Mouse (Mus musculus): ENCODE results near the gene Vwa3b. TPM values are rescaled to one million over a fixed set of nuclear protein-coding genes. Genes with fewer than 3 reads are reported as not detected.
A peak's percentile ranks its signal among the peaks of the same experiment; 100 is the strongest.

Vwa3b gene
- polyA plus RNA-seq, 1 experiment from 2014 or later: 0.34 TPM

- WGBS: 68% methylated on average over 5 of the region's 5 CpGs
Observed at GRCm38 (mm10) chr1:37179852-37180251, 153.5 kb downstream of the Vwa3b start.

GRCm38 (mm10) chr1:37187050-37187449 is 160.7 kb downstream of the Vwa3b start:
- 58% methylated on average over 6 of the region's 6 CpGs for WGBS
- no peaks in the 10 kb centered on the region for H3K27me3 ChIP-seq (ENCODE audit: control insufficient read depth, insufficient read depth, low read length)
- no peak for DNase-seq
- H3K4me2 ChIP-seq (ENCODE audit: low read length): no peak overlapping the region
- H3K27ac ChIP-seq (replicated peaks; ENCODE audit: low read depth, low read length): no peak overlapping the region
- no peak overlapping the region for H3K9ac ChIP-seq (replicated peaks; ENCODE audit: low read length)
- no peak overlapping the region for H3K4me3 ChIP-seq (replicated peaks; ENCODE audit: low read depth, low read length)
- peaks cover 5% of the 10 kb centered on the region; the same call in 1 of the 2 replicates for H3K4me1 ChIP-seq (ENCODE audit: control insufficient read depth, insufficient read depth, low read length)
- H3K36me3 ChIP-seq (ENCODE audit: control insufficient read depth, insufficient read depth, low read length): no peaks in the 10 kb centered on the region
- ATAC-seq (ENCODE audit: low FRiP score, low TSS enrichment): no peak
- no peaks in the 10 kb centered on the region for H3K9me3 ChIP-seq (ENCODE audit: control insufficient read depth, low read length)

More at GRCm38 (mm10) chr1:37179852-37180251, 153.5 kb downstream of the Vwa3b start:
- no peaks in the 10 kb centered on the region for H3K9me3 ChIP-seq (ENCODE audit: control insufficient read depth, low read length)
- H3K36me3 ChIP-seq (ENCODE audit: control insufficient read depth, insufficient read depth, low read length): no peaks in the 10 kb centered on the region
- H3K4me3 ChIP-seq (replicated peaks; ENCODE audit: low read depth, low read length): no peak overlapping the region
- ATAC-seq (ENCODE audit: low FRiP score, low TSS enrichment) (no peak), DNase-seq (no peak)
- no peak overlapping the region for H3K27ac ChIP-seq (replicated peaks; ENCODE audit: low read depth, low read length)
- H3K4me1 ChIP-seq (ENCODE audit: control insufficient read depth, insufficient read depth, low read length): no peaks in the 10 kb centered on the region
- no peak overlapping the region for H3K4me2 ChIP-seq (ENCODE audit: low read length)
- no peaks in the 10 kb centered on the region for H3K27me3 ChIP-seq (ENCODE audit: control insufficient read depth, insufficient read depth, low read length)
- H3K9ac ChIP-seq (replicated peaks; ENCODE audit: low read length): no peak overlapping the region

- ATAC-seq (ENCODE audit: low FRiP score, low TSS enrichment) (no peak), DNase-seq (peak; percentile 55)
- Histone ChIP-seq H3K36me3 (ENCODE audit: control insufficient read depth, insufficient read depth, low read length) (no peaks in the 10 kb centered on the region), H3K9me3 (ENCODE audit: control insufficient read depth, low read length) (no peaks in the 10 kb centered on the region), H3K4me3 (replicated peaks; ENCODE audit: low read depth, low read length) (no peak overlapping the region), H3K4me2 (ENCODE audit: low read length) (no peak overlapping the region), H3K9ac (replicated peaks; ENCODE audit: low read length) (no peak overlapping the region), H3K27me3 (ENCODE audit: control insufficient read depth, insufficient read depth, low read length) (no peaks in the 10 kb centered on the region), H3K27ac (replicated peaks; ENCODE audit: low read depth, low read length) (no peak overlapping the region), H3K4me1 (ENCODE audit: control insufficient read depth, insufficient read depth, low read length) (no peaks in the 10 kb centered on the region)
- 63% methylated on average over 4 of the region's 4 CpGs for WGBS
Observed at GRCm38 (mm10) chr1:37194607-37195006, 168.2 kb downstream of the Vwa3b start.

GRCm38 (mm10) chr1:37201406-37201805 is 175.0 kb downstream of the Vwa3b start:
- ATAC-seq (ENCODE audit: low FRiP score, low TSS enrichment) (no peak), DNase-seq (no peak)
- Histone ChIP-seq H3K4me2 (ENCODE audit: low read length) (no peak overlapping the region), H3K36me3 (ENCODE audit: control insufficient read depth, insufficient read depth, low read length) (no peaks in the 10 kb centered on the region), H3K4me1 (ENCODE audit: control insufficient read depth, insufficient read depth, low read length) (no peaks in the 10 kb centered on the region), H3K27ac (replicated peaks; ENCODE audit: low read depth, low read length) (no peak overlapping the region), H3K4me3 (replicated peaks; ENCODE audit: low read depth, low read length) (no peak overlapping the region), H3K9me3 (ENCODE audit: control insufficient read depth, low read length) (no peaks in the 10 kb centered on the region), H3K27me3 (ENCODE audit: control insufficient read depth, insufficient read depth, low read length) (no peaks in the 10 kb centered on the region), H3K9ac (replicated peaks; ENCODE audit: low read length) (no peak overlapping the region)
- WGBS: 92% methylated on average over 4 of the region's 4 CpGs

GRCm38 (mm10) chr1:37207743-37208142 is 181.3 kb downstream of the Vwa3b start:
- no peaks in the 10 kb centered on the region for H3K4me1 ChIP-seq (ENCODE audit: control insufficient read depth, insufficient read depth, low read length)

GRCm38 (mm10) chr1:37212375-37212774 is 186.0 kb downstream of the Vwa3b start:
- no peaks in the 10 kb centered on the region for H3K36me3 ChIP-seq (ENCODE audit: control insufficient read depth, insufficient read depth, low read length)

More at GRCm38 (mm10) chr1:37207743-37208142, 181.3 kb downstream of the Vwa3b start:
- Histone ChIP-seq H3K4me3 (replicated peaks; ENCODE audit: low read depth, low read length) (no peak overlapping the region), H3K4me2 (ENCODE audit: low read length) (no peak overlapping the region), H3K9me3 (ENCODE audit: control insufficient read depth, low read length) (no peaks in the 10 kb centered on the region), H3K9ac (replicated peaks; ENCODE audit: low read length) (no peak overlapping the region), H3K36me3 (ENCODE audit: control insufficient read depth, insufficient read depth, low read length) (no peaks in the 10 kb centered on the region), H3K27ac (replicated peaks; ENCODE audit: low read depth, low read length) (no peak overlapping the region), H3K27me3 (ENCODE audit: control insufficient read depth, insufficient read depth, low read length) (no peaks in the 10 kb centered on the region)
- ATAC-seq (ENCODE audit: low FRiP score, low TSS enrichment) (no peak), DNase-seq (no peak)
- WGBS: 75% methylated on average over 8 of the region's 8 CpGs

GRCm38 (mm10) chr1:37214144-37214543 is 187.7 kb downstream of the Vwa3b start, which contains the start of gene Cnga3:
Gene Cnga3, plus strand, starts transcription at chr1:37214434.
- H3K27me3 ChIP-seq (ENCODE audit: control insufficient read depth, insufficient read depth, low read length): no peaks in the 10 kb centered on the region
- no peak for ATAC-seq (ENCODE audit: low FRiP score, low TSS enrichment)
- peaks cover 7% of the 10 kb centered on the region; the same call in 1 of the 2 replicates for H3K4me1 ChIP-seq (ENCODE audit: control insufficient read depth, insufficient read depth, low read length)
- no peaks in the 10 kb centered on the region for H3K36me3 ChIP-seq (ENCODE audit: control insufficient read depth, insufficient read depth, low read length)
- no peaks in the 10 kb centered on the region for H3K9me3 ChIP-seq (ENCODE audit: control insufficient read depth, low read length)
- no peak within 1 kb of the TSS for H3K4me3 ChIP-seq (replicated peaks; ENCODE audit: low read depth, low read length)
- no peak within 1 kb of the TSS for H3K4me2 ChIP-seq (ENCODE audit: low read length)
- 48% methylated on average over 1 of the region's 1 CpGs for WGBS
- no peak within 1 kb of the TSS for H3K27ac ChIP-seq (replicated peaks; ENCODE audit: low read depth, low read length)
- peak; percentile 57 for DNase-seq
- no peak within 1 kb of the TSS for H3K9ac ChIP-seq (replicated peaks; ENCODE audit: low read length)

More at GRCm38 (mm10) chr1:37212375-37212774, 186.0 kb downstream of the Vwa3b start:
- Histone ChIP-seq H3K27me3 (ENCODE audit: control insufficient read depth, insufficient read depth, low read length) (no peaks in the 10 kb centered on the region), H3K4me2 (ENCODE audit: low read length) (no peak overlapping the region), H3K4me1 (ENCODE audit: control insufficient read depth, insufficient read depth, low read length) (peaks cover 3% of the 10 kb centered on the region; the same call in 1 of the 2 replicates), H3K27ac (replicated peaks; ENCODE audit: low read depth, low read length) (no peak overlapping the region), H3K4me3 (replicated peaks; ENCODE audit: low read depth, low read length) (no peak overlapping the region), H3K9me3 (ENCODE audit: control insufficient read depth, low read length) (no peaks in the 10 kb centered on the region), H3K9ac (replicated peaks; ENCODE audit: low read length) (no peak overlapping the region)
- ATAC-seq (ENCODE audit: low FRiP score, low TSS enrichment) (no peak), DNase-seq (no peak)
- 91% methylated on average over 9 of the region's 9 CpGs for WGBS

- H3K4me3 ChIP-seq (replicated peaks; ENCODE audit: low read depth, low read length): no peak overlapping the region
- peaks cover 29% of the 10 kb centered on the region for H3K4me1 ChIP-seq (ENCODE audit: control insufficient read depth, insufficient read depth, low read length)
- H3K36me3 ChIP-seq (ENCODE audit: control insufficient read depth, insufficient read depth, low read length): no peaks in the 10 kb centered on the region
- H3K9me3 ChIP-seq (ENCODE audit: control insufficient read depth, low read length): no peaks in the 10 kb centered on the region
- 4% methylated on average over 14 of the region's 14 CpGs for WGBS
- H3K27me3 ChIP-seq (ENCODE audit: control insufficient read depth, insufficient read depth, low read length): no peaks in the 10 kb centered on the region
- H3K4me2 ChIP-seq (ENCODE audit: low read length): no peak overlapping the region
- H3K9ac ChIP-seq (replicated peaks; ENCODE audit: low read length): no peak overlapping the region
- DNase-seq (peak; percentile 61), ATAC-seq (ENCODE audit: low FRiP score, low TSS enrichment) (no peak)
- no peak overlapping the region for H3K27ac ChIP-seq (replicated peaks; ENCODE audit: low read depth, low read length)
Observed at GRCm38 (mm10) chr1:37218386-37218785, 192.0 kb downstream of the Vwa3b start.

- no peak for ATAC-seq (ENCODE audit: low FRiP score, low TSS enrichment)
Observed at GRCm38 (mm10) chr1:37219593-37219992, 193.2 kb downstream of the Vwa3b start.

More at GRCm38 (mm10) chr1:37219593-37219992, 193.2 kb downstream of the Vwa3b start:
- H3K36me3 ChIP-seq (ENCODE audit: control insufficient read depth, insufficient read depth, low read length): no peaks in the 10 kb centered on the region
- peak overlapping the region; percentile 13; the same call in 1 of the 2 replicates for H3K4me2 ChIP-seq (ENCODE audit: low read length)
- peaks cover 26% of the 10 kb centered on the region for H3K4me1 ChIP-seq (ENCODE audit: control insufficient read depth, insufficient read depth, low read length)
- no peaks in the 10 kb centered on the region for H3K27me3 ChIP-seq (ENCODE audit: control insufficient read depth, insufficient read depth, low read length)
- H3K4me3 ChIP-seq (replicated peaks; ENCODE audit: low read depth, low read length): no peak overlapping the region
- no peak for DNase-seq
- H3K9ac ChIP-seq (replicated peaks; ENCODE audit: low read length): no peak overlapping the region
- peak overlapping the region; percentile 66 for H3K27ac ChIP-seq (replicated peaks; ENCODE audit: low read depth, low read length)
- H3K9me3 ChIP-seq (ENCODE audit: control insufficient read depth, low read length): no peaks in the 10 kb centered on the region
- WGBS: 75% methylated on average over 5 of the region's 5 CpGs
